Mouse (Mus musculus): ENCODE results near the gene Sox2.

GRCm38 (mm10) chr3:34641756-34642497 lies 8.3 kb upstream of the Sox2 start:
- TF ChIP-seq CTCF (IDR thresholded peaks at IDR 0.05; ENCODE audit: low read depth) (no peak), EP300 (IDR thresholded peaks at IDR 0.05; ENCODE audit: low read depth) (no peak)
